Mouse (Mus musculus) thymus, adult 2 months (tissue): ENCODE data around the gene Zranb1.

Experiments used
- CTCF ChIP-seq: fragments of 200-500 bp; IDR thresholded peaks from 2 replicates; pipeline ENCODE4 v1.5.1; 2012; ENCODE audit warnings: mild to moderate bottlenecking, control low read depth, low read length, moderate library complexity, borderline replicate concordance; ENCODE audit not compliant: control insufficient read depth, poor library complexity, insufficient read depth; ENCODE audit errors: extremely low read depth
- POLR2A ChIP-seq: fragments of 200-500 bp; IDR thresholded peaks from 2 replicates; pipeline ENCODE4 v1.6.1; 2012; ENCODE audit warnings: mild to moderate bottlenecking, low read length, control low read depth, moderate library complexity; ENCODE audit not compliant: control insufficient read depth, poor library complexity, insufficient read depth; ENCODE audit errors: extremely low read depth

DNA sequence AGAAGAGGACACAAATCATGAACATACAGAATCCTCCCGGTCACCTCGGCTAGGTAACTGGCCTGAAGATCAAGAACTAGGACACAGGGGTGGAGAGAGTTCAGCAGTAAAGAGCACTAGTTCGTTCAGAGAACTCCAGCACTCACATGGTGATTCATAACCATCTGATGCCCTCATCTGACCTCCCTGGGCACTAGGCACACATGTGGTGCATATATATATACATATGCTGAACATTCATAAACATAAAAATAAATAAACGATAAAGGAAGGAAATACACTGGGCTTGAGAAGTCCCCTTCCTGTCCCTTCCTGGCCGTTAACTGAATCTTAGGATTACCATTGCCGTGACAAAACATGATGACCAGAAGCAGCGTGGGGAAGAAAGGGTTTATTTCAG, 38.1 kb upstream of the Zranb1 start:
- TF ChIP-seq CTCF (no peak), POLR2A (no peak)
